Mouse (Mus musculus) cerebellum, adult 2 months (tissue): ENCODE results near the gene Hist1h2ac.

Experiments
- CTCF ChIP-seq: fragments of 200-500 bp; IDR thresholded peaks from 2 replicates; pipeline ENCODE4 v1.5.1; 2011; ENCODE audit warnings: low read depth, mild to moderate bottlenecking, control low read depth, low read length, moderate library complexity, borderline replicate concordance; ENCODE audit not compliant: insufficient read depth
- POLR2A ChIP-seq: fragments of 200-500 bp; IDR thresholded peaks from 2 replicates; pipeline ENCODE4 v1.6.1; 2011; ENCODE audit warnings: low read length, control low read depth, borderline replicate concordance; ENCODE audit not compliant: insufficient read depth

GRCm38 (mm10) chr13:23729706-23730105 lies 46.0 kb upstream of the Hist1h2ac start:
- no peak for TF ChIP-seq POLR2A
- TF ChIP-seq CTCF = no peak
